Mouse (Mus musculus) left cerebral cortex, postnatal 10 days (tissue): ENCODE measurements around the gene Tsen15. TPM values are rescaled to one million over a fixed set of nuclear protein-coding genes. Genes with fewer than 3 reads are reported as not detected.

ENCODE experiments used
- DNase-seq, 2 experiments: peaks; one replicate each; pipeline ENCODE4 v3.0.0; 2021 to 2022; ENCODE audit warnings: low spot score in 2 of 2, mixed read lengths in 1 of 2; ENCODE audit errors: extremely low spot score in 1 of 2
- intact Hi-C: fragments of 180-260 bp; cut with DNase I; formaldehyde crosslinking; loops from one replicate; pipeline ENCODE4 v1.15.1; 2025
- total RNA-seq, 2 experiments: library from RNA; stranded (reverse); gene quantifications; 2 replicates each; pipeline ENCODE4 v1.2.3; 2021

Gene Tsen15
- total RNA-seq: 10 to 100 TPM; 24.4 to 24.7 TPM

GRCm38 (mm10) chr1:152386188-152386835, at the start of gene Tsen15:
Gene Tsen15 (minus strand): TSS chr1:152386688.
- intact Hi-C loops: no loop called here
- peak; percentile 75 to 89 for DNase-seq

GRCm38 (mm10) chr1:152434166-152434565, 47.7 kb upstream of the Tsen15 start:
- no peak for DNase-seq
- intact Hi-C loops: no loop called here

- no peak for DNase-seq
- intact Hi-C loops: no loop called here
These were observed 43.3 kb upstream of the Tsen15 start for GRCm38 (mm10) chr1:152429805-152430204.

- intact Hi-C loops: no loop called here
- no peak for DNase-seq
These were observed 41.6 kb upstream of the Tsen15 start for GRCm38 (mm10) chr1:152427912-152428581.

GRCm38 (mm10) chr1:152423052-152423451, 36.6 kb upstream of the Tsen15 start:
- intact Hi-C loops: no loop called here
- DNase-seq: no peak

GRCm38 (mm10) chr1:152422295-152422694, 35.8 kb upstream of the Tsen15 start:
- no peak for DNase-seq

GRCm38 (mm10) chr1:152417602-152418001, 31.1 kb upstream of the Tsen15 start:
- no peak for DNase-seq

More at GRCm38 (mm10) chr1:152422295-152422694, 35.8 kb upstream of the Tsen15 start:
- intact Hi-C loops: no loop called here

GRCm38 (mm10) chr1:152416306-152416904, 29.9 kb upstream of the Tsen15 start:
- no peak for DNase-seq
- intact Hi-C loops: no loop called here

More at GRCm38 (mm10) chr1:152417602-152418001, 31.1 kb upstream of the Tsen15 start:
- intact Hi-C loops: no loop called here

- peak; percentile 44 for DNase-seq
- intact Hi-C loops: no loop called here
These were observed 28.0 kb upstream of the Tsen15 start for GRCm38 (mm10) chr1:152414451-152414850.

GRCm38 (mm10) chr1:152413961-152414360, 27.5 kb upstream of the Tsen15 start:
- intact Hi-C loops: no loop called here

GRCm38 (mm10) chr1:152413116-152413515, 26.6 kb upstream of the Tsen15 start:
- DNase-seq: no peak
- intact Hi-C loops: no loop called here

More at GRCm38 (mm10) chr1:152413961-152414360, 27.5 kb upstream of the Tsen15 start:
- DNase-seq: no peak

GRCm38 (mm10) chr1:152410657-152411056, 24.2 kb upstream of the Tsen15 start:
- intact Hi-C loops: no loop called here
- peak in 1 of 2 experiments; percentile 77 for DNase-seq

GRCm38 (mm10) chr1:152409356-152409755, 22.9 kb upstream of the Tsen15 start:
- no peak for DNase-seq

GRCm38 (mm10) chr1:152407021-152407946, 20.8 kb upstream of the Tsen15 start:
- intact Hi-C loops: loop anchor here (10.0 kb wide), 1 partner anchor 358 kb away; the partner anchor contains the start of genes Arpc5 and Rgl1
- DNase-seq: no peak

More at GRCm38 (mm10) chr1:152409356-152409755, 22.9 kb upstream of the Tsen15 start:
- intact Hi-C loops: loop anchor here (10.0 kb wide), 1 partner anchor 355 kb away; the partner anchor contains the start of genes Arpc5 and Rgl1

- intact Hi-C loops: loop anchor here (5.0 to 10.0 kb wide), 2 partner anchors 91 to 364 kb away; partner anchors contain the start of genes Arpc5 and Rgl1
- DNase-seq: no peak
These were observed 14.4 kb upstream of the Tsen15 start for GRCm38 (mm10) chr1:152400556-152401540.

GRCm38 (mm10) chr1:152399790-152400555, 13.5 kb upstream of the Tsen15 start, which contains the start of gene Colgalt2:
Gene Colgalt2 (plus strand): TSS chr1:152399830.
- intact Hi-C loops: loop anchor here (5.0 to 10.0 kb wide), 2 partner anchors 92 to 365 kb away; partner anchors contain the start of genes Arpc5 and Rgl1

More at GRCm38 (mm10) chr1:152399790-152400555, 13.5 kb upstream of the Tsen15 start, which contains the start of gene Colgalt2:
- peak in 1 of 2 experiments; percentile 64 for DNase-seq
